Mouse (Mus musculus): Measurements from ENCODE around the gene Cdkl5. TPM values are rescaled to one million over a fixed set of nuclear protein-coding genes. Genes with fewer than 3 reads are reported as not detected.
"Not testable (repeated sequence)": the region's sequence is repeated elsewhere in the genome, so short reads cannot be mapped to it uniquely, and the experiment has no call there.

Cdkl5 gene
- polyA plus RNA-seq, 1 experiment from 2014 or later, result 3.7 TPM

- no peaks in the 10 kb centered on the region for H3K36me3 ChIP-seq (ENCODE audit: control insufficient read depth, insufficient read depth, low read length)
- peaks cover 14% of the 10 kb centered on the region for H3K27me3 ChIP-seq (replicated peaks; ENCODE audit: control insufficient read depth, insufficient read depth, low read length)
- H3K9me3 ChIP-seq (ENCODE audit: control insufficient read depth, low read length), result no peaks in the 10 kb centered on the region
- no peak for ATAC-seq (ENCODE audit: low read depth)
- H3K4me3 ChIP-seq (ENCODE audit: low read depth, low read length), result no peak overlapping the region
- DNase-seq (ENCODE audit: low spot score), result no peak
- WGBS, result 77% methylated on average over 4 of the region's 4 CpGs
- H3K9ac ChIP-seq (ENCODE audit: low read depth, low read length), result no peak overlapping the region
- H3K4me1 ChIP-seq (ENCODE audit: control insufficient read depth, insufficient read depth, low read length), result no peaks in the 10 kb centered on the region
- no peak overlapping the region for H3K4me2 ChIP-seq (ENCODE audit: low read depth, low read length)
- no peak overlapping the region for H3K27ac ChIP-seq (replicated peaks; ENCODE audit: low read depth, low read length)
Measured at GRCm38 (mm10) chrX:160804409-160805150, 189.9 kb downstream of the Cdkl5 start.

GRCm38 (mm10) chrX:160794920-160795319 is 199.6 kb downstream of the Cdkl5 start:
- no peaks in the 10 kb centered on the region for H3K36me3 ChIP-seq (ENCODE audit: control insufficient read depth, insufficient read depth, low read length)
- H3K4me2 ChIP-seq (ENCODE audit: low read depth, low read length), result no peak overlapping the region
- no peaks in the 10 kb centered on the region for H3K27me3 ChIP-seq (replicated peaks; ENCODE audit: control insufficient read depth, insufficient read depth, low read length)
- H3K27ac ChIP-seq (replicated peaks; ENCODE audit: low read depth, low read length), result no peak overlapping the region
- no peaks in the 10 kb centered on the region for H3K4me1 ChIP-seq (ENCODE audit: control insufficient read depth, insufficient read depth, low read length)
- 76% methylated on average over 4 of the region's 4 CpGs for WGBS
- ATAC-seq (ENCODE audit: low read depth) (no peak), DNase-seq (ENCODE audit: low spot score) (no peak)
- no peak overlapping the region for H3K4me3 ChIP-seq (ENCODE audit: low read depth, low read length)
- no peaks in the 10 kb centered on the region for H3K9me3 ChIP-seq (ENCODE audit: control insufficient read depth, low read length)
- no peak overlapping the region for H3K9ac ChIP-seq (ENCODE audit: low read depth, low read length)

- DNase-seq (ENCODE audit: low spot score), result peak; percentile 5
- Histone ChIP-seq H3K27ac (replicated peaks; ENCODE audit: low read depth, low read length) (no peak overlapping the region), H3K36me3 (ENCODE audit: control insufficient read depth, insufficient read depth, low read length) (no peaks in the 10 kb centered on the region), H3K27me3 (replicated peaks; ENCODE audit: control insufficient read depth, insufficient read depth, low read length) (peaks cover 7% of the 10 kb centered on the region; the same call in 1 of the 2 replicates), H3K4me2 (ENCODE audit: low read depth, low read length) (no peak overlapping the region), H3K9ac (ENCODE audit: low read depth, low read length) (no peak overlapping the region), H3K9me3 (ENCODE audit: control insufficient read depth, low read length) (no peaks in the 10 kb centered on the region), H3K4me1 (ENCODE audit: control insufficient read depth, insufficient read depth, low read length) (no peaks in the 10 kb centered on the region), H3K4me3 (ENCODE audit: low read depth, low read length) (no peak overlapping the region)
- WGBS, result 68% methylated on average over 5 of the region's 5 CpGs
- no peak for ATAC-seq (ENCODE audit: low read depth)
Measured at GRCm38 (mm10) chrX:160782276-160782675, 212.2 kb downstream of the Cdkl5 start.

GRCm38 (mm10) chrX:160773033-160773432 is 221.5 kb downstream of the Cdkl5 start:
- 35% methylated on average over 1 of the region's 1 CpGs for WGBS

DNA sequence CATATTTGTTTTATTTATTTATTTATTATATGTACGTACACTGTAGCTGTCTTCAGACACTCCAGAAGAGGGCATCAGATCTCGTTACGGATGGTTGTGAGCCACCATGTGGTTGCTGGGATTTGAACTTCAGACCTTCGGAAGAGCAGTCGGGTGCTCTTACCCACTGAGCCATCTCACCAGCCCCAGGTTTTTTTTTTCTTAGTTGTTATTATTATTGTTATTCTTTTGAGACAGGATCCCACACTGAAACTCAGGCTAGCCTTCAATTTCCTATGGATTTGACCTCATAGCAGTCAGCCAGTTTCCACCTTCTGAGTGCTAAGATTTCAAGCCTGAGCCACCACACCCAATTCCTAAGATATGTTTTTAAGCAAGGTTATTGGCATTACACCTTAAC is 224.9 kb downstream of the Cdkl5 start:
- DNase-seq (ENCODE audit: low spot score); H3K27me3 ChIP-seq (replicated peaks; ENCODE audit: control insufficient read depth, insufficient read depth, low read length); H3K4me3 ChIP-seq (ENCODE audit: low read depth, low read length); H3K9ac ChIP-seq (ENCODE audit: low read depth, low read length); H3K27ac ChIP-seq (replicated peaks; ENCODE audit: low read depth, low read length); H3K4me1 ChIP-seq (ENCODE audit: control insufficient read depth, insufficient read depth, low read length); H3K9me3 ChIP-seq (ENCODE audit: control insufficient read depth, low read length); H3K4me2 ChIP-seq (ENCODE audit: low read depth, low read length); H3K36me3 ChIP-seq (ENCODE audit: control insufficient read depth, insufficient read depth, low read length); ATAC-seq (ENCODE audit: low read depth): not testable (repeated sequence)
- 78% methylated on average over 5 of the region's 5 CpGs for WGBS

More at GRCm38 (mm10) chrX:160773033-160773432, 221.5 kb downstream of the Cdkl5 start:
- no peak for ATAC-seq (ENCODE audit: low read depth)
- Histone ChIP-seq H3K27me3 (replicated peaks; ENCODE audit: control insufficient read depth, insufficient read depth, low read length) (peaks cover 10% of the 10 kb centered on the region), H3K9me3 (ENCODE audit: control insufficient read depth, low read length) (no peaks in the 10 kb centered on the region), H3K27ac (replicated peaks; ENCODE audit: low read depth, low read length) (no peak overlapping the region), H3K4me1 (ENCODE audit: control insufficient read depth, insufficient read depth, low read length) (no peaks in the 10 kb centered on the region), H3K9ac (ENCODE audit: low read depth, low read length) (no peak overlapping the region), H3K36me3 (ENCODE audit: control insufficient read depth, insufficient read depth, low read length) (no peaks in the 10 kb centered on the region), H3K4me3 (ENCODE audit: low read depth, low read length) (no peak overlapping the region), H3K4me2 (ENCODE audit: low read depth, low read length) (no peak overlapping the region)
- no peak for DNase-seq (ENCODE audit: low spot score)

DNA sequence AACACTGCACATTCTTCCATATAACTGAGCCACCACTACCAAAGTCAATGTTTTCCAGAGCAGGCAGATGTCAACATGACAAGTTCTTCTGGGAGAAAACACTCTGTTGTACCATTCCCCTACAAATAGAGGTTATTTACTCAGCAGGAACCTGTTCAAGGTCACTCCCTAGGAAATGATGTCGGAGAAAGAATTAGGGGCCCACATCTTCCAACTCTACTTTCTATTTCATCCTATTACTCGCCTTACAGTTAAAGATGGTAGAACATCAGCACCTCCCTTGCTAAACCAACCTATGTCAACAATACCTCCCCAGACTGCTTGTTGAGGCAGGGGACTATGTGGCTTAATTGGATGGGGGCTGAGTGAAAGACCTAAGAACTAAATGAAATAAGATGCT is 226.8 kb downstream of the Cdkl5 start, which contains the start of gene Rs1:
Rs1 (plus strand) TSS at position 301 of the 400 bp plus-strand sequence.
- peak within 1 kb of the TSS; percentile 41; the same call in 1 of the 2 replicates for H3K9ac ChIP-seq (ENCODE audit: low read depth, low read length)
- H3K4me1 ChIP-seq (ENCODE audit: control insufficient read depth, insufficient read depth, low read length), result no peaks in the 10 kb centered on the region
- H3K27me3 ChIP-seq (replicated peaks; ENCODE audit: control insufficient read depth, insufficient read depth, low read length), result peaks cover 5% of the 10 kb centered on the region; the same call in 1 of the 2 replicates
- WGBS, result 85% methylated on average over 2 of the region's 2 CpGs
- peak within 1 kb of the TSS; percentile 45 for H3K4me3 ChIP-seq (ENCODE audit: low read depth, low read length)
- ATAC-seq (ENCODE audit: low read depth) (no peak), DNase-seq (ENCODE audit: low spot score) (no peak)
- no peaks in the 10 kb centered on the region for H3K36me3 ChIP-seq (ENCODE audit: control insufficient read depth, insufficient read depth, low read length)
- peak within 1 kb of the TSS; percentile 49 for H3K4me2 ChIP-seq (ENCODE audit: low read depth, low read length)
- H3K9me3 ChIP-seq (ENCODE audit: control insufficient read depth, low read length), result no peaks in the 10 kb centered on the region
- H3K27ac ChIP-seq (replicated peaks; ENCODE audit: low read depth, low read length), result no peak within 1 kb of the TSS

DNA sequence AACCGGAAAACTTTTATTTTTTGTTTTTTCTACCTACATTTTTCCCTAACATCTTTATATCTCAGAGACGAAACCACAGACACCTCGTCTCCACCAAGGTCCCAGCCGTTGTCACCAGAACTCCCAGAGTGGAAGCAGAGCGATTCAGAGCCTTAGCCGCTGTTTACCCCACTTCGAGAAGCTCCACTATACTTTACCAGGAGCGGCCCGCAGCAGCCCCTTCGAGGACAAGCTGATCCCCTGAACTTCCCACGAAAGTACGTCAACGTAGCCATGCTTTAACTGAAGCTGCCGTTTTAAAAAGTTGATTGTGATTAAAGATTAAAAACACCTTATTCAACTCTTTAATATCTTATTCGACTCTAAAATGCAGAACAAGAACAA is 228.3 kb downstream of the Cdkl5 start:
- no peaks in the 10 kb centered on the region for H3K4me1 ChIP-seq (ENCODE audit: control insufficient read depth, insufficient read depth, low read length)
- H3K27ac ChIP-seq (replicated peaks; ENCODE audit: low read depth, low read length), result peak overlapping the region; percentile 63; the same call in 1 of the 2 replicates
- no peaks in the 10 kb centered on the region for H3K9me3 ChIP-seq (ENCODE audit: control insufficient read depth, low read length)
- WGBS, result 28% methylated on average over 15 of the region's 15 CpGs
- H3K36me3 ChIP-seq (ENCODE audit: control insufficient read depth, insufficient read depth, low read length), result no peaks in the 10 kb centered on the region
- ATAC-seq (ENCODE audit: low read depth) (peak; percentile 92), DNase-seq (ENCODE audit: low spot score) (peak; percentile 78)
- peak overlapping the region; percentile 45 for H3K4me3 ChIP-seq (ENCODE audit: low read depth, low read length)
- peak overlapping the region; percentile 49 for H3K4me2 ChIP-seq (ENCODE audit: low read depth, low read length)
- peaks cover 1% of the 10 kb centered on the region; the same call in 1 of the 2 replicates for H3K27me3 ChIP-seq (replicated peaks; ENCODE audit: control insufficient read depth, insufficient read depth, low read length)
- peak overlapping the region; percentile 41; the same call in 1 of the 2 replicates for H3K9ac ChIP-seq (ENCODE audit: low read depth, low read length)

GRCm38 (mm10) chrX:160765389-160766232 is 228.9 kb downstream of the Cdkl5 start:
- Histone ChIP-seq H3K9ac (ENCODE audit: low read depth, low read length) (0 out of 2 replicates have a peak overlapping the region, but pooled peaks have one; percentile 41), H3K4me1 (ENCODE audit: control insufficient read depth, insufficient read depth, low read length) (no peaks in the 10 kb centered on the region), H3K27ac (replicated peaks; ENCODE audit: low read depth, low read length) (0 out of 2 replicates have a peak overlapping the region, but pooled peaks have one; percentile 63), H3K36me3 (ENCODE audit: control insufficient read depth, insufficient read depth, low read length) (no peaks in the 10 kb centered on the region), H3K9me3 (ENCODE audit: control insufficient read depth, low read length) (no peaks in the 10 kb centered on the region), H3K4me2 (ENCODE audit: low read depth, low read length) (peak overlapping the region; percentile 49), H3K4me3 (ENCODE audit: low read depth, low read length) (peak overlapping the region; percentile 45), H3K27me3 (replicated peaks; ENCODE audit: control insufficient read depth, insufficient read depth, low read length) (no peaks in the 10 kb centered on the region; the same call in 1 of the 2 replicates)
- 36% methylated on average over 22 of the region's 30 CpGs for WGBS
- peak; percentile 80 for DNase-seq (ENCODE audit: low spot score)
- peak; percentile 96 for ATAC-seq (ENCODE audit: low read depth)

Measured in embryonic facial prominence, embryonic 14.5 days (tissue).